Mouse (Mus musculus): Measurements from ENCODE around the gene Ptch1. TPM values are rescaled to one million over a fixed set of nuclear protein-coding genes. Genes with fewer than 3 reads are reported as not detected.

Gene Ptch1
- polyA plus RNA-seq, 1 experiment from 2014 or later = 30.5 TPM

- Histone ChIP-seq H3K27ac (peak overlapping the region; percentile 95), H3K27me3 (replicated peaks) (peaks cover 10% of the 10 kb centered on the region; the same call in 1 of the 2 replicates), H3K4me1 (replicated peaks) (peaks cover 10% of the 10 kb centered on the region; the same call in 1 of the 2 replicates), H3K36me3 (no peaks in the 10 kb centered on the region), H3K4me2 (replicated peaks) (peak overlapping the region; percentile 87), H3K9me3 (no peaks in the 10 kb centered on the region), H3K4me3 (replicated peaks) (peak overlapping the region; percentile 93), H3K9ac (peak overlapping the region; percentile 73; the same call in 1 of the 2 replicates)
- ATAC-seq = no peak
- 43% methylated on average over 5 of the region's 5 CpGs for WGBS
Observed at GRCm38 (mm10) chr13:63569396-63569756, 4.0 kb downstream of the Ptch1 start.

- peak overlapping the region; percentile 73 for H3K9ac ChIP-seq
- no peak for ATAC-seq
- no peaks in the 10 kb centered on the region for H3K36me3 ChIP-seq
- peak overlapping the region; percentile 87 for H3K4me2 ChIP-seq (replicated peaks)
- H3K27ac ChIP-seq = peak overlapping the region; percentile 95
- H3K9me3 ChIP-seq = no peaks in the 10 kb centered on the region
- peak overlapping the region; percentile 93 for H3K4me3 ChIP-seq (replicated peaks)
- H3K4me1 ChIP-seq (replicated peaks) = peaks cover 10% of the 10 kb centered on the region; the same call in 1 of the 2 replicates
- H3K27me3 ChIP-seq (replicated peaks) = peaks cover 10% of the 10 kb centered on the region; the same call in 1 of the 2 replicates
- WGBS = 13% methylated on average over 19 of the region's 19 CpGs
Observed at GRCm38 (mm10) chr13:63568741-63569395, 4.5 kb downstream of the Ptch1 start.

GRCm38 (mm10) chr13:63568306-63568705, 5.1 kb downstream of the Ptch1 start:
- H3K4me1 ChIP-seq (replicated peaks) = 0 out of 2 replicates have a peak, but pooled peaks cover 10% of the 10 kb centered on the region
- H3K9me3 ChIP-seq = no peaks in the 10 kb centered on the region
- peak overlapping the region; percentile 87 for H3K4me2 ChIP-seq (replicated peaks)
- ATAC-seq = no peak
- H3K9ac ChIP-seq = peak overlapping the region; percentile 73
- H3K27me3 ChIP-seq (replicated peaks) = peaks cover 10% of the 10 kb centered on the region; the same call in 1 of the 2 replicates
- no peaks in the 10 kb centered on the region for H3K36me3 ChIP-seq
- H3K4me3 ChIP-seq (replicated peaks) = peak overlapping the region; percentile 93
- 2% methylated on average over 14 of the region's 14 CpGs for WGBS
- peak overlapping the region; percentile 95 for H3K27ac ChIP-seq

GRCm38 (mm10) chr13:63567677-63568293, 5.6 kb downstream of the Ptch1 start:
- H3K27me3 ChIP-seq (replicated peaks) = peaks cover 7% of the 10 kb centered on the region; the same call in 1 of the 2 replicates
- peak overlapping the region; percentile 95 for H3K27ac ChIP-seq
- under 1% methylated on average over 62 of the region's 62 CpGs for WGBS
- peak; percentile 86 for ATAC-seq
- H3K4me2 ChIP-seq (replicated peaks) = peak overlapping the region; percentile 87
- no peaks in the 10 kb centered on the region for H3K9me3 ChIP-seq
- peak overlapping the region; percentile 93 for H3K4me3 ChIP-seq (replicated peaks)
- H3K36me3 ChIP-seq = no peaks in the 10 kb centered on the region
- peak overlapping the region; percentile 73 for H3K9ac ChIP-seq
- H3K4me1 ChIP-seq (replicated peaks) = 0 out of 2 replicates have a peak, but pooled peaks cover 10% of the 10 kb centered on the region

- H3K27ac ChIP-seq = peak overlapping the region; percentile 99
- H3K4me2 ChIP-seq (replicated peaks) = peak overlapping the region; percentile 87
- H3K9me3 ChIP-seq = no peaks in the 10 kb centered on the region
- peaks cover 10% of the 10 kb centered on the region; the same call in 1 of the 2 replicates for H3K4me1 ChIP-seq (replicated peaks)
- H3K9ac ChIP-seq = peak overlapping the region; percentile 98
- ATAC-seq = peak; percentile 57
- H3K27me3 ChIP-seq (replicated peaks) = no peaks in the 10 kb centered on the region
- under 1% methylated on average over 46 of the region's 46 CpGs for WGBS
- no peaks in the 10 kb centered on the region for H3K36me3 ChIP-seq
- peak overlapping the region; percentile 93 for H3K4me3 ChIP-seq (replicated peaks)
Observed at GRCm38 (mm10) chr13:63566018-63567015, 7.1 kb downstream of the Ptch1 start.

GRCm38 (mm10) chr13:63565320-63566017, 7.9 kb downstream of the Ptch1 start:
- Histone ChIP-seq H3K27me3 (replicated peaks) (no peaks in the 10 kb centered on the region), H3K9me3 (no peaks in the 10 kb centered on the region), H3K9ac (peak overlapping the region; percentile 98), H3K4me2 (replicated peaks) (peak overlapping the region; percentile 87), H3K27ac (peak overlapping the region; percentile 99), H3K36me3 (no peaks in the 10 kb centered on the region), H3K4me3 (replicated peaks) (peak overlapping the region; percentile 93), H3K4me1 (replicated peaks) (peaks cover 11% of the 10 kb centered on the region; the same call in 1 of the 2 replicates)
- ATAC-seq = no peak; the same call in 1 of the 2 replicates
- under 1% methylated on average over 96 of the region's 99 CpGs for WGBS

GRCm38 (mm10) chr13:63564626-63565319, 8.6 kb downstream of the Ptch1 start:
- Histone ChIP-seq H3K9me3 (no peaks in the 10 kb centered on the region), H3K4me3 (replicated peaks) (peak overlapping the region; percentile 93), H3K36me3 (no peaks in the 10 kb centered on the region), H3K9ac (peak overlapping the region; percentile 98), H3K4me1 (replicated peaks) (peaks cover 14% of the 10 kb centered on the region), H3K27me3 (replicated peaks) (no peaks in the 10 kb centered on the region), H3K27ac (peak overlapping the region; percentile 99), H3K4me2 (replicated peaks) (peak overlapping the region; percentile 87)
- under 1% methylated on average over 36 of the region's 36 CpGs for WGBS
- ATAC-seq = peak; percentile 21

- peak overlapping the region; percentile 93 for H3K4me3 ChIP-seq (replicated peaks)
- no peak for ATAC-seq
- under 1% methylated on average over 51 of the region's 51 CpGs for WGBS
Observed at GRCm38 (mm10) chr13:63563781-63564625, 9.4 kb downstream of the Ptch1 start.

GRCm38 (mm10) chr13:63562972-63563780, 10.2 kb downstream of the Ptch1 start:
- H3K27ac ChIP-seq = peak overlapping the region; percentile 99
- peak overlapping the region; percentile 87 for H3K4me2 ChIP-seq (replicated peaks)
- H3K9ac ChIP-seq = peak overlapping the region; percentile 98
- peak overlapping the region; percentile 93 for H3K4me3 ChIP-seq (replicated peaks)
- no peaks in the 10 kb centered on the region for H3K36me3 ChIP-seq
- peak; percentile 57 for ATAC-seq
- H3K4me1 ChIP-seq (replicated peaks) = peaks cover 24% of the 10 kb centered on the region
- no peaks in the 10 kb centered on the region for H3K27me3 ChIP-seq (replicated peaks)
- no peaks in the 10 kb centered on the region for H3K9me3 ChIP-seq
- WGBS = under 1% methylated on average over 51 of the region's 51 CpGs

More at GRCm38 (mm10) chr13:63563781-63564625, 9.4 kb downstream of the Ptch1 start:
- Histone ChIP-seq H3K4me1 (replicated peaks) (peaks cover 19% of the 10 kb centered on the region), H3K4me2 (replicated peaks) (peak overlapping the region; percentile 87), H3K27me3 (replicated peaks) (no peaks in the 10 kb centered on the region), H3K36me3 (no peaks in the 10 kb centered on the region), H3K27ac (peak overlapping the region; percentile 99), H3K9ac (peak overlapping the region; percentile 98), H3K9me3 (no peaks in the 10 kb centered on the region)
